Mouse (Mus musculus): ENCODE results near the gene Vmn1r55. TPM values are rescaled to one million over a fixed set of nuclear protein-coding genes. Genes with fewer than 3 reads are reported as not detected.
"Not testable (repeated sequence)": the region's sequence is repeated elsewhere in the genome, so short reads cannot be mapped to it uniquely, and the experiment has no call there.

The Vmn1r55 gene
- polyA plus RNA-seq (2015; fragmentation: Nextera tagmentation; extraction: Ambion mirVana), result not detected in 2 replicates

DNA sequence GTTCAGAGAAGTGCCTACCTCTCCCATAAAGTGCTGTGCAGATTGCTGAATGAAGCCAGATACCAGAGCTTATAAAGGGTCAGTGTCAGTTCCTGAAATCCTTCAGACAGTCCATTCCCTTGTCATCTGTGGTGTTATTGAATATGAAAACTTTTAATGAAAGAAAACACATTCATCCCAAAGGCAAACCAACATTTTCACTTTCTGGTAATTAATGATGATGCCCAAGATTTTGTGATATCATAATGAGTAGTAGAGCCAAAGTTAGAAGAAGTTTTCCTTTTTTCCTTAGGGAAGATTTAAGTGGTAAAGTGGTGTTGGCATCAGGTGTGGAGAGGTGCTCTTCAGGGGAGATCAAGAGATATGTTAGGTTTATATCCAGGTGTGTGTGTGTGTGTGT, at the start of gene Vmn1r55:
Gene Vmn1r55 (minus strand): TSS at position 101 of the 400 bp plus-strand sequence.
- not testable (repeated sequence) for H3K4me3 ChIP-seq (replicated peaks; ENCODE audit: low read length); ATAC-seq (ENCODE audit: insufficient read depth, low FRiP score); H3K9me3 ChIP-seq (replicated peaks; ENCODE audit: control insufficient read depth, low read length); H3K27ac ChIP-seq (ENCODE audit: low read length); H3K4me1 ChIP-seq (ENCODE audit: control insufficient read depth, insufficient read depth, low read length); H3K36me3 ChIP-seq (ENCODE audit: control insufficient read depth, insufficient read depth, low read length); H3K9ac ChIP-seq (ENCODE audit: low read length); H3K27me3 ChIP-seq (ENCODE audit: control insufficient read depth, insufficient read depth, low read length); H3K4me2 ChIP-seq (ENCODE audit: low read depth, low read length)

DNA sequence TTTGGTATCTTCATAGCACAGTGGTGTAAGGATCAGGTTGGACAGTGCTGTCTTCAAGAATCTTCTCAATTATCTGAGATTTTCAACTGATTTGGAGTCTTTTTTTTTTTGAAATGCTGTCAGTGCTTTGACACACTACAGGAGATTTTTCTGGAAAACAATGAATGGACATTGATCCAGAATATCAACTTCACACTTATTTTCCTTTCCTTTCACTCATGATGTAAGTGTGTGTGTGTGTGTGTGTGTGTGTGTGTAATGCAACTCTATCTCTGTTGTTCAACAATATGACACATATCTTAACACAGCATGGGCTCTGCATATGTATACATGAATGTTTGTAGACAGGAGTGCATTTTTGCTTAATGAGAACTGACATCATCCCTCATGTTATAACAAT, 47.2 kb upstream of the Vmn1r55 start, which contains the start of gene Vmn1r56:
Gene Vmn1r56 (minus strand): TSS at position 101 of the 400 bp plus-strand sequence.
- H3K27ac ChIP-seq (ENCODE audit: low read length); H3K4me3 ChIP-seq (replicated peaks; ENCODE audit: low read length); H3K27me3 ChIP-seq (ENCODE audit: control insufficient read depth, insufficient read depth, low read length); H3K9ac ChIP-seq (ENCODE audit: low read length); H3K4me2 ChIP-seq (ENCODE audit: low read depth, low read length); H3K36me3 ChIP-seq (ENCODE audit: control insufficient read depth, insufficient read depth, low read length); ATAC-seq (ENCODE audit: insufficient read depth, low FRiP score); H3K9me3 ChIP-seq (replicated peaks; ENCODE audit: control insufficient read depth, low read length); H3K4me1 ChIP-seq (ENCODE audit: control insufficient read depth, insufficient read depth, low read length): not testable (repeated sequence)

DNA sequence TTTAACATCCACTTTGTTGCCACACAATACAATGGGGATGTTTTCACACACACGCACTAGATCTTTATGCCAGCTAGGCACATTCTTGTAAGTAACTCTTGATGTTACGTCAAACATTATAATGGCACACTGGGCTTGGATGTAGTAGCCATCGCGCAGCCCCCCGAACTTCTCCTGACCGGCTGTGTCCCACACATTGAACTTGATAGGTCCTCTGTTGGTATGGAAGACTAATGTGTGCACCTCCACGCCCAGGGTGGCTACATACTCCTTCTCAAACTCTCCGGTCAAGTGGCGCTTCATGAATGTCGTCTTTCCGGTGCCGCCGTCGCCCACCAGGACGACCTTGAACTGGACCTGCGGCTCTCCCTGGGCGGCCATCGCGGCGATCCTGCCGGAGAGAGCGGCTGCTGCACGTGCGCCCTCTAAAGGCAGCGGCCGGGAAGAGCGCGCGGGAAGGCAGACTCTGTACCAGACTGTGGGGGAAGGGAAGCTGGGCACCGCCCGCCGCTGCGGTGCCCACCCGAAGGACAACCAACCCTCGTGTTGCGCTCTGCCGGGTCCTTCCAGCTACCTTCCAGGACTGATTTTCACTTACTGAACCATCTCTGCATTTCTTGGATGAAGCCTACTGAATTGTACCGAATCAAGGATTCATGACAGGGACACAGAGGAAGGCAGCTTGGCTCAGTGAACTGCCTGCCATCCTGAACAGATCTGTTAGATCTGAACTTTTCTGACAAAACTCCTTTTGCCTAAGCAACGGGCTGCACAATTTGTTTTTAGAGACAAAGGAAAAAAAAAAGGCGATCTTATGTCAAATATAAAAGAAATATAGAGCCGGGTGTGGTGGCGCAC, 23.7 kb downstream of the Vmn1r55 start, which contains the start of gene Rasl2-9:
Gene Rasl2-9 (minus strand): TSS at position 402 of the 858 bp plus-strand sequence.
- Histone ChIP-seq H3K4me1 (ENCODE audit: control insufficient read depth, insufficient read depth, low read length) (no peaks in the 10 kb centered on the region), H3K9me3 (replicated peaks; ENCODE audit: control insufficient read depth, low read length) (no peaks in the 10 kb centered on the region), H3K27me3 (ENCODE audit: control insufficient read depth, insufficient read depth, low read length) (no peaks in the 10 kb centered on the region), H3K9ac (ENCODE audit: low read length) (peak within 1 kb of the TSS; percentile 60), H3K27ac (ENCODE audit: low read length) (no peak within 1 kb of the TSS), H3K36me3 (ENCODE audit: control insufficient read depth, insufficient read depth, low read length) (no peaks in the 10 kb centered on the region), H3K4me2 (ENCODE audit: low read depth, low read length) (peak within 1 kb of the TSS; percentile 69), H3K4me3 (replicated peaks; ENCODE audit: low read length) (peak within 1 kb of the TSS; percentile 46)
- ATAC-seq (ENCODE audit: insufficient read depth, low FRiP score), result peak; percentile 82
- WGBS, result 17% methylated on average over 42 of the region's 42 CpGs

DNA sequence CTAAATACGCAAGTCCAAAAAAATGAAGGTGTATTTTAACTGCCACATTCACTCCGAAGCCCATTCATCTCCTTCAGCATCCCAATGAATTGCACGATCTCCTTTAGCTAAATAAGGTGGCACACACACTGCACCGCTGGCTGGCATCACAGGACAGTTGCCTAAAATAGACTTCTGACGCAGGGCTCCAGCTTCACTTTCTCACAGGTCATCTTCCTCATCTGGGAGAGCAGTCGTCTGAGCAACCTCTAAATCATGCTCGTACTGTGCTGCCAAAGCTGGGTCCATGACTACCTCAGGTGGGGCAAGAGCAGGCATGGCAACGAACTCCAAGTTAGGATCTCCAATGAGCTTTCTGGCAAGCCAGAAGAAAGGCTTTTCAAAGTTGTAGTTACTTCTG, 24.4 kb downstream of the Vmn1r55 start:
- no peaks in the 10 kb centered on the region for H3K36me3 ChIP-seq (ENCODE audit: control insufficient read depth, insufficient read depth, low read length)
- H3K9me3 ChIP-seq (replicated peaks; ENCODE audit: control insufficient read depth, low read length), result no peaks in the 10 kb centered on the region
- H3K4me2 ChIP-seq (ENCODE audit: low read depth, low read length), result no peak overlapping the region
- 85% methylated on average over 8 of the region's 8 CpGs for WGBS
- no peak overlapping the region for H3K27ac ChIP-seq (ENCODE audit: low read length)
- no peaks in the 10 kb centered on the region for H3K27me3 ChIP-seq (ENCODE audit: control insufficient read depth, insufficient read depth, low read length)
- H3K4me1 ChIP-seq (ENCODE audit: control insufficient read depth, insufficient read depth, low read length), result no peaks in the 10 kb centered on the region
- no peak overlapping the region for H3K4me3 ChIP-seq (replicated peaks; ENCODE audit: low read length)
- ATAC-seq (ENCODE audit: insufficient read depth, low FRiP score), result no peak
- H3K9ac ChIP-seq (ENCODE audit: low read length), result no peak overlapping the region

DNA sequence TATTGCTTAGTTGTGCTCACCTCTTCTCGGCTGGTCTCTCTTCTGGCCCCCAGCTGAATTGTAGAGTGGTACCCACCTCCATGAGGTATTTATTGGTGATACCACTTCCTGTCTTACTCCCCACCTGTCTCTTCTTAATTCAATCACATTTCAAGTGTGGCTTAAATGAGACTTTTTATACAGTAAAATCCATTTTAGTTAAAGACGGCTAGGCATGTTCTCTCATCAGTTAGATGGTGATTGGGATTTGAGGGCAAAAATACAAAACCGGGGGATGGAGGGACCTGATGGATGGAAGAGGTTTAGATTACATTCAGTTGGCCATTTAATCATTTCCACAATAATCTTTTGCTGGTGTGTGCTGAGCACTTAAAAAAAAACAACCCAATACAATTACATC, 32.6 kb downstream of the Vmn1r55 start, which contains the start of gene Rfpl4:
Gene Rfpl4 (minus strand): TSS at position 101 of the 400 bp plus-strand sequence.
- no peak for ATAC-seq (ENCODE audit: insufficient read depth, low FRiP score)
- no peak within 1 kb of the TSS for H3K9ac ChIP-seq (ENCODE audit: low read length)
- no peaks in the 10 kb centered on the region for H3K36me3 ChIP-seq (ENCODE audit: control insufficient read depth, insufficient read depth, low read length)
- no peaks in the 10 kb centered on the region for H3K9me3 ChIP-seq (replicated peaks; ENCODE audit: control insufficient read depth, low read length)
- no peaks in the 10 kb centered on the region for H3K4me1 ChIP-seq (ENCODE audit: control insufficient read depth, insufficient read depth, low read length)
- no peak within 1 kb of the TSS for H3K27ac ChIP-seq (ENCODE audit: low read length)
- no peak within 1 kb of the TSS for H3K4me3 ChIP-seq (replicated peaks; ENCODE audit: low read length)
- no peaks in the 10 kb centered on the region for H3K27me3 ChIP-seq (ENCODE audit: control insufficient read depth, insufficient read depth, low read length)
- H3K4me2 ChIP-seq (ENCODE audit: low read depth, low read length), result no peak within 1 kb of the TSS
- WGBS, result 76% methylated on average over 3 of the region's 3 CpGs

DNA sequence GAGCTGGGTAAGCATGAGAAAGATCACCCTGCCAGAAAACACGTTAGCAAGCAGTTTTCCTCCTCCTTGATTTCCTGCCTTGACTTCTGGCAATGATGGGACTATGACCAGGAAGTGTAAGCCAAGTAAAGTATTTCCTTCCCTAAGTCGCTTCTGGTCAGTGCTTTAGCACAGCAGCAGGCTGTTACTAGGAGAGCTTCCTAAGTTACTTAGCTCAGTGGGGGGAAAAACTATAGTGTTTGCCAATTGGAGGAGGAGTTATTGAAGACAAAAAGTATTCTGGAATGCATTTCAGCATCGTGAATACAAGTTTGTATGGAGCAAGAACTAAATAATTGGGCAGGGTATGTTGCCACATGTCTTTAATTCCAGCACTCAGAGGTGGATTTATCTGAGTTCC, 36.8 kb downstream of the Vmn1r55 start:
- H3K36me3 ChIP-seq (ENCODE audit: control insufficient read depth, insufficient read depth, low read length), result no peaks in the 10 kb centered on the region
- no peaks in the 10 kb centered on the region for H3K27me3 ChIP-seq (ENCODE audit: control insufficient read depth, insufficient read depth, low read length)
- H3K27ac ChIP-seq (ENCODE audit: low read length), result no peak overlapping the region
- H3K9ac ChIP-seq (ENCODE audit: low read length), result no peak overlapping the region
- ATAC-seq (ENCODE audit: insufficient read depth, low FRiP score), result no peak
- 30% methylated on average over 3 of the region's 3 CpGs for WGBS
- no peak overlapping the region for H3K4me2 ChIP-seq (ENCODE audit: low read depth, low read length)
- H3K4me3 ChIP-seq (replicated peaks; ENCODE audit: low read length), result no peak overlapping the region
- H3K4me1 ChIP-seq (ENCODE audit: control insufficient read depth, insufficient read depth, low read length), result no peaks in the 10 kb centered on the region
- no peaks in the 10 kb centered on the region for H3K9me3 ChIP-seq (replicated peaks; ENCODE audit: control insufficient read depth, low read length)

DNA sequence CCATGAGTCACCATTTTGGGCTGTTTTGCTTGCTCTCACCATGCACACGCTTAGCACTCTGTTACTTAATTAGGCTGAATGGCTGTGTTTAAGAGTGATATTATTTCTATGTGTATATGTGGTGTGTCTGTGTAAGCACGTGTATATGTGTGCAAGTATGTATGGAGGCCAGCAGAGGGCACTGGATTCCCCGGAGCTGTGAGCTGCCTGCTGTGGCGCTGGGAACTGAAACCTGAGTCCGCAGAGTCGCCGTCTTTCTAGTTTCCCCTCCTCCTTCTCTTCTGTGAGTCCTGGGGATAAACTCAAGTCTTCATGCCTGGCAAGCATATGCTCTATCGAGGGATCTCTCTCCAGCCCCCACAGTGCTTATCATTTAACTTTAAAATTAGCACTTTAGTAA, 40.2 kb downstream of the Vmn1r55 start:
- Histone ChIP-seq H3K36me3 (ENCODE audit: control insufficient read depth, insufficient read depth, low read length) (no peaks in the 10 kb centered on the region), H3K27ac (ENCODE audit: low read length) (no peak overlapping the region), H3K4me2 (ENCODE audit: low read depth, low read length) (no peak overlapping the region), H3K27me3 (ENCODE audit: control insufficient read depth, insufficient read depth, low read length) (no peaks in the 10 kb centered on the region), H3K4me3 (replicated peaks; ENCODE audit: low read length) (no peak overlapping the region), H3K9me3 (replicated peaks; ENCODE audit: control insufficient read depth, low read length) (no peaks in the 10 kb centered on the region), H3K4me1 (ENCODE audit: control insufficient read depth, insufficient read depth, low read length) (no peaks in the 10 kb centered on the region), H3K9ac (ENCODE audit: low read length) (no peak overlapping the region)
- WGBS, result 78% methylated on average over 8 of the region's 8 CpGs
- no peak for ATAC-seq (ENCODE audit: insufficient read depth, low FRiP score)

DNA sequence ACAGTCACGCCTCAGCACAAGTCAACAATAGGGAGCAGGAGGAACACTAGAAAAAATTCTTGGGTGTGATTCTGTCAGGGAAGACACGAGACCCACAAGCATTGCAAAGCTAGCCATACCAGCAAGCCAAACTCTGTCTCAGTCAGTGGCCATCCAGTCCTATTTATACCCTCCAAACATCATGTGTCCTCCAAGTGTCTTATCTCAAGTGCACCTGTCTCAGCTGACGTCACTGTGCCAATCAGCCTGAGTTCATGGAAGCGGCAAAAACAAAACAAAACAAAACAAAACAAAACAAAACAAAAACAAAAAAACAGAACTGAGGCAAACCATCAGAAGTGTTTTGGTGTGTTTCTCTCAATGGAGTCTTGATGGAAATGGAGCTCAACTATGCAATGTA, 41.2 kb downstream of the Vmn1r55 start:
- H3K9me3 ChIP-seq (replicated peaks; ENCODE audit: control insufficient read depth, low read length), result no peaks in the 10 kb centered on the region
- WGBS, result 78% methylated on average over 4 of the region's 4 CpGs
- ATAC-seq (ENCODE audit: insufficient read depth, low FRiP score), result no peak
- no peak overlapping the region for H3K27ac ChIP-seq (ENCODE audit: low read length)
- no peak overlapping the region for H3K9ac ChIP-seq (ENCODE audit: low read length)
- H3K4me2 ChIP-seq (ENCODE audit: low read depth, low read length), result no peak overlapping the region
- no peaks in the 10 kb centered on the region for H3K36me3 ChIP-seq (ENCODE audit: control insufficient read depth, insufficient read depth, low read length)
- no peaks in the 10 kb centered on the region for H3K27me3 ChIP-seq (ENCODE audit: control insufficient read depth, insufficient read depth, low read length)
- no peaks in the 10 kb centered on the region for H3K4me1 ChIP-seq (ENCODE audit: control insufficient read depth, insufficient read depth, low read length)
- H3K4me3 ChIP-seq (replicated peaks; ENCODE audit: low read length), result no peak overlapping the region

DNA sequence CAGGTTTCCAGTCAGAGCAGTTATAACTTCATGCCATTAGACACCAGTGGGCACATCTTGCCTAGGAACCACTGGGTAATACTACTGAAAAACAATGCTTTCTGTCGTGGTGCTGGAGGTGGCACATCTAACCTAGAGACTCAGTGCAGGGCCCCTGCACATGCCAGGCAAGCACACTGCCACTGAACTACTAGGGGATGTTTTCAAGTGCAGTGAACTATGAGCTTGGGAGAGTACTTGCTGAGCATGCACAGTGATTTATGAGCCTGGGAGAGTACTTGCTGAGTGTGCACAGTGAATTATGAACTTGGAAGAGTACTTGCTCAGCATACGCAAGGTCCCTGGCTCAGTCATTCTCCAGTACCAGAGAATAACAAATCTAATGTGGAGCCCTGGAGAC, 46.9 kb downstream of the Vmn1r55 start:
- no peaks in the 10 kb centered on the region for H3K4me1 ChIP-seq (ENCODE audit: control insufficient read depth, insufficient read depth, low read length)
- H3K27me3 ChIP-seq (ENCODE audit: control insufficient read depth, insufficient read depth, low read length), result no peaks in the 10 kb centered on the region
- no peak overlapping the region for H3K27ac ChIP-seq (ENCODE audit: low read length)
- H3K4me3 ChIP-seq (replicated peaks; ENCODE audit: low read length), result no peak overlapping the region
- no peaks in the 10 kb centered on the region for H3K9me3 ChIP-seq (replicated peaks; ENCODE audit: control insufficient read depth, low read length)
- no peak overlapping the region for H3K4me2 ChIP-seq (ENCODE audit: low read depth, low read length)
- no peak for ATAC-seq (ENCODE audit: insufficient read depth, low FRiP score)
- H3K9ac ChIP-seq (ENCODE audit: low read length), result no peak overlapping the region
- WGBS, result 91% methylated on average over 2 of the region's 2 CpGs
- H3K36me3 ChIP-seq (ENCODE audit: control insufficient read depth, insufficient read depth, low read length), result peaks cover 12% of the 10 kb centered on the region

Measured in stomach, embryonic 16.5 days (tissue).